Mouse (Mus musculus): ENCODE data around the gene Kcnj9. TPM values are rescaled to one million over a fixed set of nuclear protein-coding genes. Genes with fewer than 3 reads are reported as not detected.

Gene Kcnj9
- polyA plus RNA-seq, 1 experiment, result 0.01 TPM

DNA sequence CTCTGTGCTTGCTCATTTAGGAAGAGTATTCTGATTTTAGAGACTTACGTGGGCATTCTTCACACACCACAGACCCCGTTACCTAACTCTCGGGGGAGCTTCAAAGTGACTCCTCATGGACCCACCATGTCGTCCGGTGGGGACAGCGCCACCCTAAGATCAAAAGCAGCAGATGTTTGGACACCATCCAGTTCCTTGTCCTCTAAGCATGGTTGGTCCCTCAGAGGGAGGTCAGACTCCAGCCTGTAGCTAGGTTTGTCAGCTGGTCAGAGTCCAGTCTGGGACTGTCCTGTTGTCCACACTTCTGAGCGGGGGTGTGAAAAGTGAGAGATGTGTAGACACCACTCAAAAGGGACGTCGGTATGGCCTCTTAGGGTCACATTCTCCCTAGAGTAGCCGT, 17.6 kb upstream of the Kcnj9 start:
- Histone ChIP-seq H3K36me3 (ENCODE audit: control insufficient read depth, insufficient read depth) (no peaks in the 10 kb centered on the region), H3K27me3 (ENCODE audit: control insufficient read depth, insufficient read depth, insufficient read length) (peaks cover 76% of the 10 kb centered on the region), H3K4me2 (ENCODE audit: low read depth) (no peak overlapping the region), H3K79me2 (ENCODE audit: control insufficient read depth, insufficient read depth) (no peaks in the 10 kb centered on the region), H3ac (ENCODE audit: control insufficient read depth, insufficient read length) (no peak overlapping the region), H3K4me3 (no peak overlapping the region)
- no peak for TF ChIP-seq MYOD1 (IDR thresholded peaks at IDR 0.05; ENCODE audit: control insufficient read depth in 1 of 3, insufficient read length in 2 of 3, low read depth in 2 of 3)
- TF ChIP-seq MYOG (IDR thresholded peaks at IDR 0.05; ENCODE audit: control insufficient read depth in 1 of 3, insufficient read depth in 1 of 3, insufficient read length in 2 of 3, low read depth in 2 of 3), result no peak

DNA sequence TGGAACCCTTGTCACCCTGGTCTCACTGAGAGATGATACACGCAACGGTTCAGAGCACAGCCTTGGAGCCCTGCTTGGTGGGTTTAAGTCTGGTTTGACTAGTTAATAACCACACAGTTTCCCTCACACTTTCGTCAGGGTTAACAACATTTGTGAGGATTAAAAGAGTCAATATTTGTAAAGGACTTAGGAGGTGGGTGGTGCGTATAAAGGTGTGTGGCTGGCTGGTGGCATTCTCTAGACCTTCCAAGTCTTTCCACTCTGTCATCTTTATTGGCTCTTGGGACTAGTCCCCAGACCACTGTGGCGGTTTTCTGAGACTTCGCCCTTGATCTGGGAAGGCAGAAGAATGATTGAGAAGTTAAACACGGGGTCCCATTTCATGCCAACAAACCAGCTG, 15.7 kb upstream of the Kcnj9 start:
- TF ChIP-seq MAX (IDR thresholded peaks at IDR 0.05; ENCODE audit: low read depth) (no peak), POLR2A (IDR thresholded peaks at IDR 0.05; ENCODE audit: insufficient read length, low read depth) (no peak), TCF3 (IDR thresholded peaks at IDR 0.05; ENCODE audit: insufficient read length, low read depth) (no peak)
- H3K79me2 ChIP-seq (ENCODE audit: control insufficient read depth, insufficient read depth), result no peaks in the 10 kb centered on the region
- H3K27me3 ChIP-seq (ENCODE audit: control insufficient read depth, insufficient read depth, insufficient read length), result peaks cover 78% of the 10 kb centered on the region
- H3K36me3 ChIP-seq (ENCODE audit: control insufficient read depth, insufficient read depth), result no peaks in the 10 kb centered on the region
- H3K4me2 ChIP-seq (ENCODE audit: low read depth), result no peak overlapping the region
- H3K4me3 ChIP-seq, result no peak overlapping the region
- no peak overlapping the region for H3ac ChIP-seq (ENCODE audit: control insufficient read depth, insufficient read length)

GRCm38 (mm10) chr1:172343914-172344313, 14.8 kb upstream of the Kcnj9 start:
- H3K36me3 ChIP-seq (ENCODE audit: control insufficient read depth, insufficient read depth), result no peaks in the 10 kb centered on the region
- peaks cover 73% of the 10 kb centered on the region for H3K27me3 ChIP-seq (ENCODE audit: control insufficient read depth, insufficient read depth, insufficient read length)
- H3K79me2 ChIP-seq (ENCODE audit: control insufficient read depth, insufficient read depth), result no peaks in the 10 kb centered on the region
- no peak overlapping the region for H3ac ChIP-seq (ENCODE audit: control insufficient read depth, insufficient read length)
- TF ChIP-seq POLR2A (IDR thresholded peaks at IDR 0.05; ENCODE audit: insufficient read length, low read depth), result no peak
- H3K4me3 ChIP-seq, result no peak overlapping the region
- H3K4me2 ChIP-seq (ENCODE audit: low read depth), result no peak overlapping the region

- H3K27me3 ChIP-seq (ENCODE audit: control insufficient read depth, insufficient read depth, insufficient read length), result peaks cover 72% of the 10 kb centered on the region
- no peak overlapping the region for H3K4me2 ChIP-seq (ENCODE audit: low read depth)
- H3K79me2 ChIP-seq (ENCODE audit: control insufficient read depth, insufficient read depth), result no peaks in the 10 kb centered on the region
- no peak for TF ChIP-seq POLR2AphosphoS2 (IDR thresholded peaks at IDR 0.05; ENCODE audit: insufficient read length, low read depth)
- no peak for TF ChIP-seq POLR2A (IDR thresholded peaks at IDR 0.05; ENCODE audit: insufficient read length, low read depth)
- no peak for TF ChIP-seq MYOG (IDR thresholded peaks at IDR 0.05; ENCODE audit: control insufficient read depth in 1 of 3, insufficient read depth in 1 of 3, insufficient read length in 2 of 3, low read depth in 2 of 3)
- no peak for TF ChIP-seq TCF3 (IDR thresholded peaks at IDR 0.05; ENCODE audit: insufficient read length, low read depth)
- TF ChIP-seq USF1 (IDR thresholded peaks at IDR 0.05; ENCODE audit: low read depth), result no peak
- no peak for TF ChIP-seq MYOD1 (IDR thresholded peaks at IDR 0.05; ENCODE audit: control insufficient read depth in 1 of 3, insufficient read length in 2 of 3, low read depth in 2 of 3)
- TF ChIP-seq TCF12 (IDR thresholded peaks at IDR 0.05; ENCODE audit: insufficient read depth, poor library complexity, severe bottlenecking), result no peak
- no peak for TF ChIP-seq CEBPB (IDR thresholded peaks at IDR 0.05; ENCODE audit: insufficient read depth, poor library complexity, severe bottlenecking)
- no peaks in the 10 kb centered on the region for H3K36me3 ChIP-seq (ENCODE audit: control insufficient read depth, insufficient read depth)
- no peak overlapping the region for H3ac ChIP-seq (ENCODE audit: control insufficient read depth, insufficient read length)
- no peak overlapping the region for H3K4me3 ChIP-seq
Observed at GRCm38 (mm10) chr1:172342729-172343128, 13.6 kb upstream of the Kcnj9 start.

GRCm38 (mm10) chr1:172341386-172341785, 12.3 kb upstream of the Kcnj9 start:
- peaks cover 65% of the 10 kb centered on the region for H3K27me3 ChIP-seq (ENCODE audit: control insufficient read depth, insufficient read depth, insufficient read length)
- H3K79me2 ChIP-seq (ENCODE audit: control insufficient read depth, insufficient read depth), result no peaks in the 10 kb centered on the region
- H3K36me3 ChIP-seq (ENCODE audit: control insufficient read depth, insufficient read depth), result no peaks in the 10 kb centered on the region
- TF ChIP-seq SRF (IDR thresholded peaks at IDR 0.05; ENCODE audit: control insufficient read depth, insufficient read length, low read depth) (no peak), TCF3 (IDR thresholded peaks at IDR 0.05; ENCODE audit: insufficient read length, low read depth) (no peak), POLR2AphosphoS2 (IDR thresholded peaks at IDR 0.05; ENCODE audit: insufficient read length, low read depth) (no peak), CEBPB (IDR thresholded peaks at IDR 0.05; ENCODE audit: insufficient read depth, poor library complexity, severe bottlenecking) (no peak), MYOD1 (IDR thresholded peaks at IDR 0.05; ENCODE audit: control insufficient read depth in 1 of 3, insufficient read length in 2 of 3, low read depth in 2 of 3) (no peak), USF1 (IDR thresholded peaks at IDR 0.05; ENCODE audit: low read depth) (no peak), E2F4 (IDR thresholded peaks at IDR 0.05; ENCODE audit: insufficient read depth) (no peak), POLR2A (IDR thresholded peaks at IDR 0.05; ENCODE audit: insufficient read length, low read depth) (no peak), REST (IDR thresholded peaks at IDR 0.05; ENCODE audit: insufficient read depth, insufficient read length) (no peak), MYOG (IDR thresholded peaks at IDR 0.05; ENCODE audit: control insufficient read depth in 1 of 3, insufficient read depth in 1 of 3, insufficient read length in 2 of 3, low read depth in 2 of 3) (no peak), TCF12 (IDR thresholded peaks at IDR 0.05; ENCODE audit: insufficient read depth, poor library complexity, severe bottlenecking) (no peak), MAX (IDR thresholded peaks at IDR 0.05; ENCODE audit: low read depth) (no peak)
- no peak overlapping the region for H3K4me3 ChIP-seq
- H3ac ChIP-seq (ENCODE audit: control insufficient read depth, insufficient read length), result no peak overlapping the region
- H3K4me2 ChIP-seq (ENCODE audit: low read depth), result no peak overlapping the region

- no peak within 1 kb of the TSS for H3K4me3 ChIP-seq
- no peak within 1 kb of the TSS for H3K4me2 ChIP-seq (ENCODE audit: low read depth)
- H3K36me3 ChIP-seq (ENCODE audit: control insufficient read depth, insufficient read depth), result no peaks in the 10 kb centered on the region
- TF ChIP-seq MYOD1 (IDR thresholded peaks at IDR 0.05; ENCODE audit: control insufficient read depth in 1 of 3, insufficient read length in 2 of 3, low read depth in 2 of 3) (no peak), TCF3 (IDR thresholded peaks at IDR 0.05; ENCODE audit: insufficient read length, low read depth) (no peak), REST (IDR thresholded peaks at IDR 0.05; ENCODE audit: insufficient read depth, insufficient read length) (no peak), CEBPB (IDR thresholded peaks at IDR 0.05; ENCODE audit: insufficient read depth, poor library complexity, severe bottlenecking) (no peak), SRF (IDR thresholded peaks at IDR 0.05; ENCODE audit: control insufficient read depth, insufficient read length, low read depth) (no peak), POLR2A (IDR thresholded peaks at IDR 0.05; ENCODE audit: insufficient read length, low read depth) (no peak), E2F4 (IDR thresholded peaks at IDR 0.05; ENCODE audit: insufficient read depth) (no peak), TCF12 (IDR thresholded peaks at IDR 0.05; ENCODE audit: insufficient read depth, poor library complexity, severe bottlenecking) (no peak), USF1 (IDR thresholded peaks at IDR 0.05; ENCODE audit: low read depth) (no peak), MYOG (IDR thresholded peaks at IDR 0.05; ENCODE audit: control insufficient read depth in 1 of 3, insufficient read depth in 1 of 3, insufficient read length in 2 of 3, low read depth in 2 of 3) (no peak)
- H3ac ChIP-seq (ENCODE audit: control insufficient read depth, insufficient read length), result no peak within 1 kb of the TSS
- H3K79me2 ChIP-seq (ENCODE audit: control insufficient read depth, insufficient read depth), result no peaks in the 10 kb centered on the region
- H3K27me3 ChIP-seq (ENCODE audit: control insufficient read depth, insufficient read depth, insufficient read length), result peaks cover 65% of the 10 kb centered on the region
Observed at GRCm38 (mm10) chr1:172340729-172341321, 11.7 kb upstream of the Kcnj9 start, which contains the start of gene Kcnj10. Gene Kcnj10 (plus strand): TSS chr1:172341210.

Data from myocyte (in vitro differentiated cells).